Mouse (Mus musculus) adrenal gland, adult 10 weeks (tissue): ENCODE results near the gene Slx4ip. TPM values are rescaled to one million over a fixed set of nuclear protein-coding genes. Genes with fewer than 3 reads are reported as not detected.

Source experiments
- polyA plus RNA-seq: library from polyadenylated mRNA; stranded (reverse); fragments of 350-450 nt; fragmentation: Illumina TruSeq; extraction: RNeasy Lipid Tissue Mini Kit (QIAGEN cat#74804); gene quantifications from one replicate; pipeline ENCODE4 v1.2.3, GENCODE M21; 2014; ENCODE audit warnings: low read depth, low replicate concordance

Gene Slx4ip
- polyA plus RNA-seq: 13.6 TPM

GRCm38 (mm10) chr2:136891068-136891950 is at the start of gene Slx4ip, which contains the start of the genes AL731706.1 and Mkks:
Gene Slx4ip, plus strand, starts transcription at chr2:136891218.
Gene AL731706.1, minus strand, starts transcription at chr2:136891389.
Gene Mkks, minus strand, starts transcription at chr2:136891389.

GRCm38 (mm10) chr2:136885579-136885978 is 5.4 kb upstream of the Slx4ip start, which contains the start of gene AL731706.2:
Gene AL731706.2, minus strand, starts transcription at chr2:136885679.

GRCm38 (mm10) chr2:137116025-137116674 is 225.1 kb downstream of the Slx4ip start, which contains the start of gene Jag1:
Gene Jag1, minus strand, starts transcription at chr2:137116644.

Other genes with a start within 250 kb of the Slx4ip start
- 107 TPM for gene Snap25, start 177.8 kb upstream of the Slx4ip start, polyA plus RNA-seq
- gene AL731706.2, start 5.5 kb upstream of the Slx4ip start, polyA plus RNA-seq: not detected
- gene AL731706.1, start 171 bp downstream of the Slx4ip start, polyA plus RNA-seq: 8.6 TPM
- 119 TPM for gene Mkks, start 171 bp downstream of the Slx4ip start, polyA plus RNA-seq
- 8.4 TPM for gene Jag1, start 225.4 kb downstream of the Slx4ip start, polyA plus RNA-seq